Mouse (Mus musculus): Measurements from ENCODE around the gene Serpinb6b.

- no peak for TF ChIP-seq USF1 (IDR thresholded peaks at IDR 0.05; ENCODE audit: low read depth, low read length)
- TF ChIP-seq MYC (IDR thresholded peaks at IDR 0.05; ENCODE audit: low read depth, low read length), result no peak
- TF ChIP-seq JUND (conservative IDR thresholded peaks at IDR 0.05; ENCODE audit: low read depth, low read length), result no peak
- no peak for TF ChIP-seq CTCF (conservative IDR thresholded peaks at IDR 0.05 in 1 of 2, IDR thresholded peaks at IDR 0.05 in 1 of 2; ENCODE audit: low read depth in 2 of 2, low read length in 2 of 2)
- TF ChIP-seq MXI1 (IDR thresholded peaks at IDR 0.05; ENCODE audit: low read depth, low read length), result no peak
- TF ChIP-seq EP300 (IDR thresholded peaks at IDR 0.05; ENCODE audit: low read length), result no peak
- no peak for TF ChIP-seq ZNF384 (IDR thresholded peaks at IDR 0.05; ENCODE audit: low read depth, low read length)
- TF ChIP-seq SIN3A (IDR thresholded peaks at IDR 0.05; ENCODE audit: low read length), result no peak
- no peak for TF ChIP-seq ZKSCAN1 (IDR thresholded peaks at IDR 0.05; ENCODE audit: borderline replicate concordance, low read depth, low read length)
- TF ChIP-seq TCF12 (IDR thresholded peaks at IDR 0.05; ENCODE audit: low read depth, low read length), result no peak
Observed at GRCm38 (mm10) chr13:33012395-33012794, 47.4 kb downstream of the Serpinb6b start.

Measured in CH12.LX (cell line).